Mouse (Mus musculus): Measurements from ENCODE around the gene Tyrobp.

GRCm38 (mm10) chr7:30419561-30420499 is 6.3 kb downstream of the Tyrobp start, which contains the start of gene Hcst:
- TF ChIP-seq CTCF (IDR thresholded peaks at IDR 0.05; ENCODE audit: insufficient read depth, low read depth, low read length): no peak
- TF ChIP-seq POLR2A (IDR thresholded peaks at IDR 0.05; ENCODE audit: insufficient read depth, low read depth, low read length): no peak
